Mouse (Mus musculus): ENCODE measurements around the gene BC024978. TPM values are rescaled to one million over a fixed set of nuclear protein-coding genes. Genes with fewer than 3 reads are reported as not detected.

BC024978 gene
- polyA plus RNA-seq, 1 experiment from 2014 or later, result 3.1 TPM

DNA sequence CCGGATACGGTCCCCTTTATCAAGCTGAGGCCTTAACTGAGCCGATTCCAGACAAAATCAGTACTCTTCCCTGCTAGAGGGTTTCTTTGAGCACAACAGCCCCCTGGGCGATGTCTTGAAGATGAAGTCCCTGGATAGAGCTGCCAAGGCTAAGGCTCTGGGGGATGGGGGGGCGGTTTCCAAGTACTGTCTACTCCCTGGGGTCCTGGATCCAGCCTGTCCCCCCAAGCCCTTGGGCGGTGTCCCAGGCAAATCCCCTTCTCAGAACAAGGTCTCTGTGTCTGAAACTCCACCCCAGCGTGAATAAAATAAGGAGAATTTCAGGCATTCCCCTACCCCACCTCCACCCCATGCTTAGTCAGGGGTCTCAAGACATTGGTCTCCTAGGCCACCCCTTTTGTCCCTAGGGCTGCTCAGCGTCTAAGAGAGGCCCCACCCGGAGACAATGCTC, 63.7 kb downstream of the BC024978 start:
- Histone ChIP-seq H3K4me1 (peaks cover 37% of the 10 kb centered on the region), H3K27ac (peak overlapping the region; percentile 92)
- 3% methylated on average over 9 of the region's 9 CpGs for WGBS

DNA sequence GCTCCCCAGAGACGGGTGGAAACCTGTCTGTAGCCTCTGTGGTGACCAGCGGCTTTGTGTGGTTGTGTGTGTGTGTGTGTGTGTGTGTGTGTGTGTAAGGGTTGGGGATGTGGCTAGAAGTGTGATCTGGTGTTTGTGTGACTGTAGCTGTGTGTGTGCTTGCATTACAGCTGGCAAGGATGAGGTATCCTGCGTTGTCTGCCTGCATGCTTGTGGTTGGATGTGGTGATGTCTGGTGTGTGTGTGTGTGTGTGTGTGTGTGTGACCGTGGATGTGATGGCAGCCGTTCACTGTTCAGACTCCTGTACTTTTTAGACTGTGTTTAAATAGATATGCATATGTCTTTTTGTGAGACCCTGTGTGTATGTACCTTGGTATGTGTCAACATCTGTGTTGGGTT, 64.2 kb downstream of the BC024978 start:
- Histone ChIP-seq H3K9me3 (no peaks in the 10 kb centered on the region), H3K36me3 (peaks cover 10% of the 10 kb centered on the region), H3K27me3 (ENCODE audit: insufficient read depth, poor library complexity, severe bottlenecking) (no peaks in the 10 kb centered on the region), H3K4me3 (peak overlapping the region; percentile 92), H3K4me1 (peaks cover 37% of the 10 kb centered on the region), H3K27ac (peak overlapping the region; percentile 92)
- DNase-seq (ENCODE audit: low spot score), result no peak
- WGBS, result 44% methylated on average over 5 of the region's 5 CpGs

More for the DNA sequence above, 63.7 kb downstream of the BC024978 start:
- DNase-seq (ENCODE audit: low spot score), result no peak
- Histone ChIP-seq H3K9me3 (no peaks in the 10 kb centered on the region), H3K36me3 (peaks cover 13% of the 10 kb centered on the region), H3K27me3 (ENCODE audit: insufficient read depth, poor library complexity, severe bottlenecking) (no peaks in the 10 kb centered on the region), H3K4me3 (peak overlapping the region; percentile 92)

MicroRNAs encoded within 50 kb of the gene (microRNA counts, 519-probe panel; counts per million panel counts)
- microRNA mmu-miR-1191, result not detected

Small RNAs within 50 kb of the gene (microRNA-seq; reads per million reads assigned to microRNA genes)
- 7.6 reads per million, percentile 22 among the genes with 10 or more reads in this experiment for gene Mir1191
- 0.76 reads per million for gene Mir3101

Other genes starting within 250 kb of the BC024978 start
- not detected in 2 replicates for gene Cyp2a12, start 166.7 kb upstream of the BC024978 start, polyA plus RNA-seq (2016; fragmentation: Nextera tagmentation; extraction: Ambion mirVana)
- gene Cyp2f2, start 75.9 kb upstream of the BC024978 start, polyA plus RNA-seq (2016; fragmentation: Nextera tagmentation; extraction: Ambion mirVana), result not detected in 2 replicates
- 0.11 TPM in 1 of 2 replicates, not detected in the other for gene Cyp2t4, start 42.1 kb upstream of the BC024978 start, polyA plus RNA-seq (2016; fragmentation: Nextera tagmentation; extraction: Ambion mirVana)
- 66.5 and 73.0 TPM in 2 replicates for gene Egln2, start 29.0 kb upstream of the BC024978 start, polyA plus RNA-seq (2016; fragmentation: Nextera tagmentation; extraction: Ambion mirVana)
- 59.4 and 63.2 TPM in 2 replicates for gene Rab4b, start 16.9 kb upstream of the BC024978 start, polyA plus RNA-seq (2016; fragmentation: Nextera tagmentation; extraction: Ambion mirVana)
- not detected in 2 replicates for gene Gm21983, start 14.7 kb upstream of the BC024978 start, polyA plus RNA-seq (2016; fragmentation: Nextera tagmentation; extraction: Ambion mirVana)
- 1.0 and 1.5 TPM in 2 replicates for gene Mia, start 14.6 kb upstream of the BC024978 start, polyA plus RNA-seq (2016; fragmentation: Nextera tagmentation; extraction: Ambion mirVana)
- 227 and 298 TPM in 2 replicates for gene Snrpa, start 490 bp downstream of the BC024978 start, polyA plus RNA-seq (2016; fragmentation: Nextera tagmentation; extraction: Ambion mirVana)
- gene Itpkc, start 32.9 kb downstream of the BC024978 start, polyA plus RNA-seq (2016; fragmentation: Nextera tagmentation; extraction: Ambion mirVana), result 3.4 and 5.0 TPM in 2 replicates
- gene Coq8b, start 37.2 kb downstream of the BC024978 start, polyA plus RNA-seq (2016; fragmentation: Nextera tagmentation; extraction: Ambion mirVana), result 12.3 and 13.9 TPM in 2 replicates
- 7.0 and 9.6 TPM in 2 replicates for gene Numbl, start 62.7 kb downstream of the BC024978 start, polyA plus RNA-seq (2016; fragmentation: Nextera tagmentation; extraction: Ambion mirVana)
- 19.2 and 23.6 TPM in 2 replicates for gene Ltbp4, start 141.9 kb downstream of the BC024978 start, polyA plus RNA-seq (2016; fragmentation: Nextera tagmentation; extraction: Ambion mirVana)
- 48.3 and 50.4 TPM in 2 replicates for gene Shkbp1, start 160.2 kb downstream of the BC024978 start, polyA plus RNA-seq (2016; fragmentation: Nextera tagmentation; extraction: Ambion mirVana)
- gene Gm20479, start 161.6 kb downstream of the BC024978 start, polyA plus RNA-seq (2016; fragmentation: Nextera tagmentation; extraction: Ambion mirVana), result 1.3 and 2.1 TPM in 2 replicates